Mouse (Mus musculus): Measurements from ENCODE around the gene Rasl11b. TPM values are rescaled to one million over a fixed set of nuclear protein-coding genes. Genes with fewer than 3 reads are reported as not detected.

The Rasl11b gene
- polyA plus RNA-seq, 1 experiment from 2014 or later = 44.7 TPM

- Histone ChIP-seq H3K4me1 (ENCODE audit: control insufficient read depth, insufficient read depth, low read length) (peaks cover 39% of the 10 kb centered on the region), H3K4me2 (replicated peaks; ENCODE audit: low read depth, low read length) (no peak overlapping the region), H3K9ac (ENCODE audit: low read depth, low read length) (no peak overlapping the region), H3K27ac (ENCODE audit: low read depth, low read length) (no peak overlapping the region), H3K36me3 (ENCODE audit: control insufficient read depth, insufficient read depth, low read length) (peaks cover 28% of the 10 kb centered on the region), H3K27me3 (ENCODE audit: control insufficient read depth, insufficient read depth, low read length) (no peaks in the 10 kb centered on the region), H3K9me3 (ENCODE audit: control insufficient read depth, low read length) (no peaks in the 10 kb centered on the region), H3K4me3 (ENCODE audit: low read length) (no peak overlapping the region)
- no peak for ATAC-seq (ENCODE audit: low FRiP score, low TSS enrichment)
- WGBS = 71% methylated on average over 8 of the region's 8 CpGs
Measured at GRCm38 (mm10) chr5:74200481-74200880, 5.4 kb downstream of the Rasl11b start.

- H3K27me3 ChIP-seq (ENCODE audit: control insufficient read depth, insufficient read depth, low read length) = no peaks in the 10 kb centered on the region
- WGBS = 45% methylated on average over 10 of the region's 10 CpGs
- peak; percentile 75 for ATAC-seq (ENCODE audit: low FRiP score, low TSS enrichment)
- H3K4me1 ChIP-seq (ENCODE audit: control insufficient read depth, insufficient read depth, low read length) = peaks cover 46% of the 10 kb centered on the region
- peaks cover 28% of the 10 kb centered on the region for H3K36me3 ChIP-seq (ENCODE audit: control insufficient read depth, insufficient read depth, low read length)
- no peak overlapping the region for H3K9ac ChIP-seq (ENCODE audit: low read depth, low read length)
- no peak overlapping the region for H3K4me3 ChIP-seq (ENCODE audit: low read length)
- H3K4me2 ChIP-seq (replicated peaks; ENCODE audit: low read depth, low read length) = no peak overlapping the region
- no peak overlapping the region for H3K27ac ChIP-seq (ENCODE audit: low read depth, low read length)
- no peaks in the 10 kb centered on the region for H3K9me3 ChIP-seq (ENCODE audit: control insufficient read depth, low read length)
Measured at GRCm38 (mm10) chr5:74201570-74202357, 6.7 kb downstream of the Rasl11b start.

DNA sequence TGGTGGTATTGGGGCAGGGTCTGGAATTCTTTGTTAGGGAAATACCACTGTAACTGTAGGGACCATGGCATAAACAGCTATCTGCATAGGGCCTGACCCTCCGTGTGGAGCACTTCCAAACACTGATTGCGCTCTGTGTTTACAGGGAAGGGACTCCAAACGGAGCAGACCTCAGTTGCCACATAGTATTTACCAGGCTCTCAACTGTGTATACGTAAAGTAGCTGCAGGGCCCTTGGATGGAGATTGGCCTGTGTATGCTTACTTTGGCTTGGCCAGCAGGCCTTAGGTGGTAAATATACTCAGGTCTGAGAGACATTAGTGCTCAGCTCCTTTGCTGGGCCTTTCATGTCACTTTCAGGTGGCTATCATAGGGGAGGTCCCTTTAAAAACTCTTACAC lies 7.4 kb downstream of the Rasl11b start:
- Histone ChIP-seq H3K4me1 (ENCODE audit: control insufficient read depth, insufficient read depth, low read length) (peaks cover 48% of the 10 kb centered on the region), H3K36me3 (ENCODE audit: control insufficient read depth, insufficient read depth, low read length) (peaks cover 28% of the 10 kb centered on the region), H3K9me3 (ENCODE audit: control insufficient read depth, low read length) (no peaks in the 10 kb centered on the region), H3K27ac (ENCODE audit: low read depth, low read length) (no peak overlapping the region), H3K9ac (ENCODE audit: low read depth, low read length) (no peak overlapping the region), H3K27me3 (ENCODE audit: control insufficient read depth, insufficient read depth, low read length) (no peaks in the 10 kb centered on the region), H3K4me3 (ENCODE audit: low read length) (no peak overlapping the region), H3K4me2 (replicated peaks; ENCODE audit: low read depth, low read length) (no peak overlapping the region)
- WGBS = 86% methylated on average over 4 of the region's 4 CpGs
- no peak for ATAC-seq (ENCODE audit: low FRiP score, low TSS enrichment)

DNA sequence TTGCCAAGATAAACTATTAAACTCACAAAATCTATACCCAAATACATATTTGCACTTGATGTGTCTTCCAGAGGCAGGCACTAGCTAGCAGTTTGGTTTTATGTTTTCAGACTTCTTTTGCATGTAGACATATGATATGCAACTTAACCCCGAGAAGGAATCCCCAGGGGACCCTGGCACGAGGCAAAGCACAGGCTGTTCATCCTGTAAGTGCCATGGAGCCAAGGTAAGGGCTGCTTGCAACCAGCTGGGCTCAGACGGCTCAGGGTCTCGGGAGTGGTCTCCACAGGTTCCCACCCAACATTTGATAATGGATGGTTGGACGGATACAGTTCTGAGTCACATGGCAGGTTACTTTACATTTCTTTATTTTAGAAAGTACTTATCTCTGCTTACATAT lies 9.4 kb downstream of the Rasl11b start:
- Histone ChIP-seq H3K27me3 (ENCODE audit: control insufficient read depth, insufficient read depth, low read length) (no peaks in the 10 kb centered on the region), H3K36me3 (ENCODE audit: control insufficient read depth, insufficient read depth, low read length) (peaks cover 11% of the 10 kb centered on the region; the same call in 1 of the 2 replicates), H3K9me3 (ENCODE audit: control insufficient read depth, low read length) (no peaks in the 10 kb centered on the region), H3K4me1 (ENCODE audit: control insufficient read depth, insufficient read depth, low read length) (peaks cover 42% of the 10 kb centered on the region), H3K4me2 (replicated peaks; ENCODE audit: low read depth, low read length) (no peak overlapping the region), H3K27ac (ENCODE audit: low read depth, low read length) (no peak overlapping the region), H3K4me3 (ENCODE audit: low read length) (no peak overlapping the region), H3K9ac (ENCODE audit: low read depth, low read length) (no peak overlapping the region)
- 69% methylated on average over 5 of the region's 5 CpGs for WGBS
- ATAC-seq (ENCODE audit: low FRiP score, low TSS enrichment) = no peak

GRCm38 (mm10) chr5:74205509-74205908 lies 10.4 kb downstream of the Rasl11b start:
- H3K9ac ChIP-seq (ENCODE audit: low read depth, low read length) = no peak overlapping the region
- H3K4me1 ChIP-seq (ENCODE audit: control insufficient read depth, insufficient read depth, low read length) = peaks cover 32% of the 10 kb centered on the region
- H3K4me3 ChIP-seq (ENCODE audit: low read length) = no peak overlapping the region
- ATAC-seq (ENCODE audit: low FRiP score, low TSS enrichment) = no peak
- H3K4me2 ChIP-seq (replicated peaks; ENCODE audit: low read depth, low read length) = no peak overlapping the region
- 21% methylated on average over 8 of the region's 8 CpGs for WGBS
- no peaks in the 10 kb centered on the region for H3K9me3 ChIP-seq (ENCODE audit: control insufficient read depth, low read length)
- H3K27ac ChIP-seq (ENCODE audit: low read depth, low read length) = no peak overlapping the region
- H3K36me3 ChIP-seq (ENCODE audit: control insufficient read depth, insufficient read depth, low read length) = peaks cover under 1% of the 10 kb centered on the region; the same call in 1 of the 2 replicates
- no peaks in the 10 kb centered on the region for H3K27me3 ChIP-seq (ENCODE audit: control insufficient read depth, insufficient read depth, low read length)

DNA sequence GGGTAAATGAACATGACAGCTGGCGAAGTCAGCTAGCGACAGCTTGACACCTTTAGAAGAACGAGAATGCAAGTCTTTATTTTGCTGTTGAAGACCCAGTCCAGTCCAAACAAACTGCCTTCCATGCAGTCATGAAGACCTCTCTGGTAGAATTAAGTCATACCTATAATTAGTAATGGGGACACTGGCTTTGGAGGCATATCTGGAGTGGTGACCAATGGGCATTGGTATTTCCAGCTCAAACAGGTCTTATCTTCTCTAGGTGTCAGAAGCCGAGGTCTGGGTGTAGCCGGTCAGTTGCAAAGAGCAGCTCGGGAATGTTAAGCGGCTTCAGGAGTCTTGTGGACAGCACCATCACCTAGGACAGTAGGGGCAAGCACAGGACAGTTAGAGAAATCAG lies 11.0 kb downstream of the Rasl11b start:
- Histone ChIP-seq H3K4me2 (replicated peaks; ENCODE audit: low read depth, low read length) (no peak overlapping the region), H3K9me3 (ENCODE audit: control insufficient read depth, low read length) (no peaks in the 10 kb centered on the region), H3K27ac (ENCODE audit: low read depth, low read length) (peak overlapping the region; percentile 37; the same call in 1 of the 2 replicates), H3K36me3 (ENCODE audit: control insufficient read depth, insufficient read depth, low read length) (no peaks in the 10 kb centered on the region), H3K9ac (ENCODE audit: low read depth, low read length) (no peak overlapping the region), H3K4me1 (ENCODE audit: control insufficient read depth, insufficient read depth, low read length) (peaks cover 30% of the 10 kb centered on the region), H3K27me3 (ENCODE audit: control insufficient read depth, insufficient read depth, low read length) (no peaks in the 10 kb centered on the region), H3K4me3 (ENCODE audit: low read length) (no peak overlapping the region)
- no peak for ATAC-seq (ENCODE audit: low FRiP score, low TSS enrichment)
- WGBS = 83% methylated on average over 7 of the region's 7 CpGs

DNA sequence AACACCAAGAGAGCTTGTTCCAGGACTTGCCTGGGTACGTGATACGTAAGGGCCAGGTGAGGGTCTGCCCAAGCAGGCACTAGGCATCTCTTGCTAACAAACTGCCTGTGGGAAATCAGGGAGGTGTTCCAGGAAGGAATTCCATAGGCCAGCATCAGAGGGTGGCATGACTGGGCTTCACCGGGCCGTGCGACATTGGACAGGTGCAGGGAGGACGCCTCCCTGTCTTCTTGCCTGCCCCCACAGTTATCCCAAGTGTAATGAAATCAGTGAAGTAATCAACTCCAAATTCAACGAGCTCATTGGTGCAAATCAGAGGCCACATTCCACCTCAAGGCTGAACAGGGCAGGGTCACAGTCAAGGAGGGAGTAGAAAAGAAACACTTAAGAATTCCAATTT lies 11.6 kb downstream of the Rasl11b start:
- peak; percentile 71; the same call in 1 of the 2 replicates for ATAC-seq (ENCODE audit: low FRiP score, low TSS enrichment)
- H3K9ac ChIP-seq (ENCODE audit: low read depth, low read length) = no peak overlapping the region
- H3K27me3 ChIP-seq (ENCODE audit: control insufficient read depth, insufficient read depth, low read length) = no peaks in the 10 kb centered on the region
- WGBS = 38% methylated on average over 7 of the region's 7 CpGs
- H3K4me2 ChIP-seq (replicated peaks; ENCODE audit: low read depth, low read length) = no peak overlapping the region
- no peaks in the 10 kb centered on the region for H3K36me3 ChIP-seq (ENCODE audit: control insufficient read depth, insufficient read depth, low read length)
- H3K4me1 ChIP-seq (ENCODE audit: control insufficient read depth, insufficient read depth, low read length) = peaks cover 25% of the 10 kb centered on the region
- H3K9me3 ChIP-seq (ENCODE audit: control insufficient read depth, low read length) = no peaks in the 10 kb centered on the region
- peak overlapping the region; percentile 37; the same call in 1 of the 2 replicates for H3K27ac ChIP-seq (ENCODE audit: low read depth, low read length)
- H3K4me3 ChIP-seq (ENCODE audit: low read length) = no peak overlapping the region

- Histone ChIP-seq H3K9me3 (ENCODE audit: control insufficient read depth, low read length) (no peaks in the 10 kb centered on the region), H3K27me3 (ENCODE audit: control insufficient read depth, insufficient read depth, low read length) (no peaks in the 10 kb centered on the region), H3K4me1 (ENCODE audit: control insufficient read depth, insufficient read depth, low read length) (peaks cover 24% of the 10 kb centered on the region), H3K9ac (ENCODE audit: low read depth, low read length) (no peak overlapping the region), H3K4me3 (ENCODE audit: low read length) (no peak overlapping the region), H3K4me2 (replicated peaks; ENCODE audit: low read depth, low read length) (no peak overlapping the region), H3K27ac (ENCODE audit: low read depth, low read length) (no peak overlapping the region), H3K36me3 (ENCODE audit: control insufficient read depth, insufficient read depth, low read length) (no peaks in the 10 kb centered on the region)
- no peak for ATAC-seq (ENCODE audit: low FRiP score, low TSS enrichment)
- WGBS = 70% methylated on average over 3 of the region's 3 CpGs
Measured at GRCm38 (mm10) chr5:74207209-74207608, 12.1 kb downstream of the Rasl11b start.

DNA sequence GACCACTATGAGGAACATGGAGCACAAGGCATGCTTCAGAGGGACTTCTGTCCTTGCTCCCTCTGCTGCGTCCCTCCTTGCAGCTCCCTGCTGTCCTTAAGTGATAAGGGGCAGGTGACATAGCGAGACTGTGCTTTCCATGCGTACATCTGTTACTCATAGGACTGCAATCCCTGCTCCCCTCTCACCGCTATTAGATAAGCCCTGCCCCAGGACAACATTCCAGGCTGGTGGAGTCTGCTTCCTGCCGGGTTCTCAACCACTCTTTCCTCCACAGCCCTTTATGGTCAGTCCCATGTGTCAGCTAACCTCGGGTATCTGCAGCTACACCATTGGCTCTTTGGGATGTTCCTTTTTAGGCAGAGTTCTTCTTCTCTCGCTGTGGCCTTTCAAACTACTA lies 13.4 kb downstream of the Rasl11b start:
- Histone ChIP-seq H3K36me3 (ENCODE audit: control insufficient read depth, insufficient read depth, low read length) (no peaks in the 10 kb centered on the region), H3K27me3 (ENCODE audit: control insufficient read depth, insufficient read depth, low read length) (no peaks in the 10 kb centered on the region), H3K4me3 (ENCODE audit: low read length) (no peak overlapping the region), H3K27ac (ENCODE audit: low read depth, low read length) (no peak overlapping the region), H3K9ac (ENCODE audit: low read depth, low read length) (no peak overlapping the region), H3K9me3 (ENCODE audit: control insufficient read depth, low read length) (no peaks in the 10 kb centered on the region), H3K4me1 (ENCODE audit: control insufficient read depth, insufficient read depth, low read length) (peaks cover 27% of the 10 kb centered on the region), H3K4me2 (replicated peaks; ENCODE audit: low read depth, low read length) (no peak overlapping the region)
- no peak for ATAC-seq (ENCODE audit: low FRiP score, low TSS enrichment)
- WGBS = 62% methylated on average over 7 of the region's 7 CpGs
